Mouse (Mus musculus) lung, postnatal 10 days (tissue): Measurements from ENCODE around the gene Nfkbia.

Experiments
- DNase-seq: peaks from one replicate; pipeline ENCODE4 v3.0.0; 2021

Nfkbia gene

DNA sequence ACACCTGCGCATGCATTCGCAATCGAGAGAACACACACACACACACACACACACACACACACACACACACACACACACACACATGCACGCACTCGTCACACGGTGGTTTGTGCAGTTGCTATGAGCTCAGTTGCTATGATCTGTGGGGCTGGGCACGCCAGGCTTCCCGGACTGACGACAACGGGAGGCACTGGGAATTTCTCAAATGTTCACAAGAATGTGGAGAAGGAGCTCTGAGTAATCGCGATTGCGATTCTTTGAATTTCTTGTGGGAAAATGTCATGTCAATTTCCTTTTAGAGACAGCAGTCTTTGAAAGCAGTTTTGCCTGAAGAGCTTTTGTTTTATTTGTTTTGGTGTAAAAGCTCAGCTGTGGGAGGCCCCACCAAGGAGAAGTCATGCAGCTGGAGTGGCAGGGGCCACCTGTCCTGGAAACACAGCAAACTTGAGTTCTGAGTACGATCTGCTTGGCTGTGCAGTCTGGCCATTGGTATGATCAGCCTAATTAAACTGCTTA is 27.5 kb downstream of the Nfkbia start:
- DNase-seq: peak; percentile 63

DNA sequence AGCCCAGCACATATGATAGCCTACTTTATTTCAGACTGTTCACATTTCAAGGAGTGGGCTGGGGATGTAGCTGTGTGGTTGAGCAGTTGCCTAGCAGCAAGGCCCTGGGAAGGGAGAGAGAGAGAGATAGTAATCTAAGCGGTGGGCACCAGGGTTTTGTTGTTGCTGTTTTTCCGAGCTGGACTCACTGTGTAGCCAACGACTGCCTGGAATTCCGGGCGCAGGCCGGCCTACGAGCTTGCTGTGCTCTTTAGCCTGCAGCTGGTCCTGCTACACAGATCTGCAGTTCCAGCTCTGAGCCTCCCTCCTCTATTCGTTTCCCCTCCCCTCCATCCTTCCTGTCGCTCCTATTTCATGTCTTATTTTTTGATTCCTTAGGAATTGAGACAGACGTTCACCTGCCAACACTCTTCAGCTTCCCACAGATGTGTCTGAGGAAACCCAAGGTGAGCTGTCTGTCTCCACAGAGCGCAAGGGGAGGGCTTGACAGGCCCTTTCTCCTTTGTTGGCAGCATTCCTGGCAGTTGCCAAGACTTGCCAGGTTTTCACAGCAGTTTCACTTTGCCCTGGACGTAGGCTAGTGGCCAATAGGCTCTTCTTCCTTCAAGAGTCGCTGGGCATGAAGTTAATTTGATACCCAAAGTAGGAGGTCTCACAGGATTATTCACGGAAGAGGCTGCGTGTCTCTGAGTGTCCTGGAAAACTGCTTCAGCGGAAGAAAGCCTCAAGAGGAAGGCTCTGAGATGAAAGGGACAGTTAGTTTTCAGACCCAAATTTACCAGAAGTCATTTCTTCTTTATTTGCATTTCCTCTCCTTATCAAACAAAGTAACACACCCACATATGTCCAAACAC is 28.2 kb downstream of the Nfkbia start:
- peak; percentile 77 for DNase-seq

DNA sequence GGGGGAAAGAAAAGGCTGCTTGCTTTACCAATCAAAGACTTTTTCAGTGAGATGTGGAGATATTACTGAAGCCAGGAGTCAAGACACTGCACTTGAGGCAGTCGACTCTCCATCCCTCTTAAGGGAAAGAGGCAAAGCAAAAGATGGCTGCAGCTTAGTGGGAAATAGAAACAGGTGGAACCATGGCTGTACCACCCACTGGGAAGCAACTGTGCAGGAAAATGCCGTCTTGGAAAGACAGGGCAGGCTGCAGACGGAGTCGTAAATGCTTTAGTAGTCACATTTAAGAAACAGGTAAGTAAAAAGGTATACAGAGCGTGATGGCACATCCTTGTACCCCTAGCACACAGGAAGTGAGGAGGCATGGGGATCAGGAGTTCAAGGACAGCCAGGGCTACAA is 29.4 kb downstream of the Nfkbia start:
- DNase-seq: no peak

DNA sequence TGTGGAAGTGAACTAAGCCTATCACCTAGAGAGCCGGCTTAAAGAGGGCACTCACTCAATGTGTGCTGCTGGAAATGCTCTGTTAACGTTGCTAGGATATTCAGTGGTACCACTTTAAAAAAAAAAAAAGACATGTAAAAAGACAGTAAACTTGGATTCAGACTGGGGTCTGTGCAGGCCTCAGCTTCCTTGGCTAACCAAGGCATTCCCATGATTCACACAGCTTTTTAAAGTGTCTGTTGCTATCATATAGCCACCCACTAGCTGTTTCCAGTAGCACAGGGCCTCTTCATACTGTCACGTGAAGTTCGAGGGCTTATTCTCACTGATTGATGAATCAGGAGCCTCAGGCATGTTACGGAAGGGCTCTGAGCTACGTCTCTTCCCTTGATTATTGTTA is 30.0 kb downstream of the Nfkbia start:
- DNase-seq: no peak

DNA sequence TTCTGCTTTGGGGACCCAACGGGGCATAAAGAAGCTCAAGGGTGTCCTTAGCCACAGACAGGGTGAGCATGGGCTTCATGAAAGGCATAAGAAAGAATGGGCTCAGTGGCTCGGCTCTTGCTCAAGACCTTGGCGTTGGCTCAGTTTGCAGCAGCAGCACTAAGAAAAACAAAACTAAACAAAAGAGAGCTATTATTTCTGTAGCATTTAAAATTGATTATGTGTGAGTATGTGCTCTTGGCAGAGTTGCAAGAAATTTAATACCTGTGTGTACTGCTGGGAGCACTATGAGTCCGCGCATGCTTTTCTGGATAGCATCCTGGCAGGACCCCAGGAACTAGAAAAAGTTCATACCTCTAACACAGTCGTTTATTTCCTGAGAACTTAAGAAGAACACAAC is 30.7 kb downstream of the Nfkbia start:
- DNase-seq: peak; percentile 48

DNA sequence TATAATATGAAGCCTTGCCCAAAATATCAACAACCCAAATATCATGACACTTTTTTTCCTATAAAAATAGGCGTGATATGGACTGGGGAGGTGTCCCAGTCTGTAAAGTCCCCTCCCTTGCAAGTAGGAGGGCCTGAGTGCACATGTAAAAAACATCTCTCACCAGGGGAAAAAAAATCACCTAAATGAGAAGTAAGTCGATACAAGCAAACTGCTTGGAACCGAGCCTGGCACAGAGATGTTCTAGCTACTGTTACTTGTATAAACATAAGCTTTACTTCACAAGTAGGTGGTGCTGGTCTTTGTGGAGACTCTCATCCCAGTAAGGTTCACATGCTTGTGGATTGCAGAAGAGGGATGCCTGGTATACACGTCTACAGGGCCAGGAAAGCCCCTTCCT is 31.5 kb downstream of the Nfkbia start:
- no peak for DNase-seq

DNA sequence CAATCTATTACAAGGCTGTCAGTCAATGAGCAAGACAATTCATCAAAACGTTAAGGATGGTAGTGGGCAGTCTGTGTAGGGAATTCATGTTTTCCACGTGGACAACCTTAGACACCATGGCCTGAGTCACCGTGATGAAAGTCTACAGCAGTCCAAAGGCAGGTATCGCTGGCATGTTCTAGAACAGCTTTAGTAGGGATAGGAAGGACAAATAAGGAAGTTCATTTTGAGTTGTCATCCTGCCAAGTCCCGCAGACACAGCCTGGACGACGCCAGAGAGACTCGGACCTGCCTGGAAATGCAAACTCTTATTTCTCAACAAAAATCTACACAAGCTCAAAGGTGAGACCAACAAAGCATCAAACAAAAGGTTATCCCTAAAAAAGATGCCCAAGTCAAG is 32.7 kb downstream of the Nfkbia start:
- DNase-seq: peak; percentile 38

DNA sequence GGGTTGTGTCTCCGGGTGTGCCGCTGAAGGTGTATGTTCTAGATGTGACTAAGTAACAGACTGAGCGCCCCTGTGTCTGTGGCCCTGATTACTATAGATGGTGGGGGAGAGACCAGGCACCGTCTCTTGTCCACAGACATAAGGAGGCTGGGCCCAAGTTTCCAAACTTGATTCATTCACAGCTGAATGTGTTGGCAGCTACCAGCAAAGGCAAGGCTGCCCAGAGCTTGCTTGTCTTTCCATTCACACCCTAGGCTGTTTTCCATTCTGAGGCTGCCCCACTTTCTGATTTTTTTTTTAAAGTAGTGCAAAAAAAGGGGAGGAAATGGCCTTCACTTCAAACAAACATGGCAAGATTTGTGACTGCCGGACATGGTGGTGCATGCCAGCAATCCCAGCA is 35.6 kb downstream of the Nfkbia start:
- peak; percentile 27 for DNase-seq

DNA sequence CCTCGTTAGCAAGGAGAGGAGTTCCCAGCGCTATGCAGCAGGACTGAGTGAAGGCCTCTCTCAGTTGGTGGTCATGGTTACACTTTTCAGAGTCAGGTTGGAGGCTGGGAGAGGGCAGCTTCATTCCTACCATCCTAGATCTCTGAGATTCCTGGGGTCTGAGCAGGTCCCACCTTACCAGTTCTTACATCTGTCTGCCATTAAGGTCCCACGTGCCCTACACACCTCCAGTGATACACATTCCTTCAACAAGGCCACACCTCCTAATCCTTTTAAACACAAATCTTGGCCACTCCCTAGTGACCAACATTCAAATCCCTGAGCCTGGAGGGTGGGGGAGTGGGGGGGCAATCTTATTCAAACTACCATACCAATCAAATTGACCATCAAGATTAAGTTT is 36.3 kb downstream of the Nfkbia start:
- DNase-seq: no peak

DNA sequence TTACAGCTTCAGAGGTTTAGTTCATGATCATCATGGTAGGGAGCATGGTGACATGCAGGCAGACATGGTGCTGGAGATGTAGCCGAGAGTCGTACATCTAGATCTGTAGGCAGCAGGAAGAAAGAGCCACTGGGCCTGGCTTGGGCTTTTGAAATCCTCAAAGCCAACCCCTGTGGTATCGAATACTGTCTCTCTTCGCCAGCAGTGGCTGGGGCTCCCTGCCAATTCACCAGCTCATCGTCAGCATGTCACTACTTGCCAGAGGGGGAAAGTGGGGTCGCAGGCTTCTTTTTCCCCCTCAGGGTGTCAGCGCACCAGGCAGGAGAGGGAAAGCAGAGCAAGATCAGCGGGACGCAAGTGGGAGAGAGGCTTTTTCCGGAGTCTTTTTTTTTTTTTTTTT is 37.2 kb downstream of the Nfkbia start:
- no peak for DNase-seq

DNA sequence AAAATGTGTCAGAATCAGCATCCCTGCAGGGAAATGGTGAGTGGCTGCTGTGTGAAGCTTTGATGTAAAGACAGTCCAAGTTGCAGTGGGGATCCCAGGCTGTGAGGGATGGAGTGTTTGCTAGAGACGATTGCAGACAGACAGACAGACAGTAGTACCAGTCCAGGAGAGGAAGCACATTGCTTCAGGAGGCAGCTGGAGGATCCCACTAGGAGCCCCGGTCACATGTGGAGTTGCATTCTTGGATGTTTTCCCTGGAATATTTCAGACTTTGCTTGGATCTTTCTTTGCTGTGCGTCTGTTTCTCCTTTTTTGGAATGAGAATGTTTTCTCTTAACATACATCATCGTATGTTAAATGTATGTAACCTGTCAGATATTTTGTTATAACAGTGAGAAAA is 38.5 kb downstream of the Nfkbia start:
- no peak for DNase-seq

DNA sequence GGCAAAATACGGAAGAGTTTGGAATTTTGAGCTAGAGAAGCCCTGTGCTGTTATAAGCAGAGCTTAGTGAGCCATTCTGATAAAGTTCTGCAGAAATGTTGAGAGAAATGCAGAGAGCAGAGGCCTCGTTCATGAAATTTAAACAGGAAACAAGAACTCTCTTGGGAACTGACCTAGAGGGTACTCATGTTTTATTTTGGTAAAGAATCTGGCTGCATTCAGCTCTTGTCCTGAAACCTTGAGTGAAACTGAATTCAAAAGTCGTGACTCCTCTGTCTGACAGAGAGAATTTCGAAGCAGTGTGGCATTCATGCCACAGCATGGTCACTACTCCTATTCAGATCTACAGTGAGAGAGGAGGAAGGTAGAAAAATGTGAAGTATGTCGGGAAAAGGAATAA is 39.6 kb downstream of the Nfkbia start:
- DNase-seq: no peak

DNA sequence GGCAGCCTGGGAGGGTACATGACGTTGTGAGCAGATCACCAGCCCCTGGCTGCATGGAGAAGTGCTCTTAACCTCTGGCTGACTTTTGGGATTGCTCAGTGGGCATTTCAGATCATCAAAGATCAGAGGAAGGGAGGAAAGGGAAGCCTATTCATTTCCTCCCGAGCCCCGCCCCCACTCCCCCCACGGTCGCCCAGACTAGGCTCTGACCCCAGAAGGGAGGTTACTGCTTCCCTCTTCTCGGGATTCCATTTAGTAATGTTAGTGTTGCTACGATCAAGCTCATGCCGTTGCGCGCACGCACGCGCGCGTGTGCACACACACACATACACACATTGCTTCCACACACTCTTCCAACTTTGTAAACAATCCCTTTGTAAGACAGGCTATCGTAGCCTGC is 42.0 kb downstream of the Nfkbia start:
- DNase-seq: peak; percentile 77

DNA sequence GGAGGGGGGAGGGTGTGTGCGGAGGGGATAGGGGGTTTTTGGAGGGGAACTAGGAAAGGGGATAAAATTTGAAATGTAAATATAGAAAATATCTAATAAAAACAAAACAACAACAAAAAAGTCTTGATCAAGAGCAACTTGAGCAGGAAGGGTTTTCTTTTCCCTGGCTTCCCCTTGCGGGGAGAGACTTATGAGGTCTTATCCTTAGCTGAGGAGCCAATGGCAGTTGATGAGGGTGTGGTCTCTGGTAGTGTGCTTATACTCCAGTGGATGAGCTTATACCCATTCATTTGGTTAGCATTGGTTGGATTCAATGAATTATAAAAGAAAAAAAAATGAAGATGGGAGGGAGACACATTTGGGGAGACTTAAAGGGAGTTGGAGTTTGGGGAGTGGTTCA is 43.4 kb downstream of the Nfkbia start:
- no peak for DNase-seq

DNA sequence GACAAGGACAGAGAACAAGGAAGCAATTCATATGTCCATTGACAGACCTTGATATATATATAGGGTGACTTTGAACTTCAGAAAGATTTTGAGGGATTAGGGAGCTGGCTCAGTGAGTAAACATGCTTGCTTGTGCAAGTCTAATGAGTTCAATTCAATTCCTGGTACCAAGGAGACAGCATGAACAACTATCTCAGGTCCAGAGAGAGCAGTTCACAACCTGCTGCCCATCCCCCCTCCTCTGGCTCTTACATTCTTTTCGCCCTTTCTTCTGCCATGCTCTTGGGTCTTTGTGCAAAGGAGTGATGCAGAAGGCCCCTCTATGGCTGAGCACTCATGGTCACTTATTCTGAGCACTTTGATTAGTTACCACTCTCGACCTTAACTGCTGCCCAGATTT is 44.0 kb downstream of the Nfkbia start:
- DNase-seq: no peak

DNA sequence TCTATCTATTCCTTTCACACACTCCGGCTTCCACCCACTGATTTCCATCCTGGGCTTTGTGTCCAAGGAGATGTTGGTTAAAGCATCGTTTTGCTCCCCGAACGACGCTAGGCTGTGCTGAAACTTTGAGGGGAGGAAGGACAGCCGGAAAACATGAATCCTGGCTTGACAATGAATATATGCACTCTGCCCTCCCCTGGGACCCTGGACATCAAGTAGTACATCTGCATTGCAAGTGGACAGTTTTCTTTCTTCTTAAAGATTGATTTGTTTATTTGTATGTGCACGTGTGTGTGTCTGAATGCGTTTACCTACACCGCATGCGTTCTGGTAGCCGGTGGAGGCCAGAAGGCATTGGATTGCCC is 45.1 kb downstream of the Nfkbia start:
- no peak for DNase-seq

DNA sequence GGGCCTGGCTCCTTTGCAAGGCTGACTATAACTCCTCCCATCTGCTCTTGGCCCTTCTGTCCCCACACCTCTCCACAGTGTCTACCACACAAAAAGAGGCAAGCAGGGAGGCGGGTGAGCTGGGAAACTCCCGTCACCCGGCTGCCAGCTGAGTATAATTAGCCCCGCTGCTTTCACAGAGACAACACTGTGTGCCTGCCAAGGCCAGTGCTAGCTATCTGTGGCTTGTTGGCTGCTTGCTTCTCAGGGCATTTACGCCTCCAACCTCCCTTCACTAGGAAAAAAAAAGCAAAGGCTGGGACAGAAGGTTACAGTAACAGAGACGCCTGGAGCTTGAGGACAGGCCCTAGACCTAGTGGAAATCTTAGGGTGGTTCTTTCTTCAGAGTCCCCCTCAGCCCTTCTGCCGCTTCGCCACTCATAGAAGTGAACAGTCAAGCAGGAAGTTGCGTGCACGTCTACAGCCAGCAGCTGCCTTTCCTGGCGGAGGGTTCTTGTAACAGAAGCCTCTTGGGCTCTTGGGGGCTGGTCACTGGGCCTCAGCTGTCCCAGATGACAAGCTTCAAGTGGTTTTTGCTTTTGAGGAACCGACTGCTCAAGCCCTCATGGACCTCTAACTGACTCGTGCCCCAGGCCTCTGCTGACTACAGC is 45.6 kb downstream of the Nfkbia start:
- peak; percentile 90 for DNase-seq

DNA sequence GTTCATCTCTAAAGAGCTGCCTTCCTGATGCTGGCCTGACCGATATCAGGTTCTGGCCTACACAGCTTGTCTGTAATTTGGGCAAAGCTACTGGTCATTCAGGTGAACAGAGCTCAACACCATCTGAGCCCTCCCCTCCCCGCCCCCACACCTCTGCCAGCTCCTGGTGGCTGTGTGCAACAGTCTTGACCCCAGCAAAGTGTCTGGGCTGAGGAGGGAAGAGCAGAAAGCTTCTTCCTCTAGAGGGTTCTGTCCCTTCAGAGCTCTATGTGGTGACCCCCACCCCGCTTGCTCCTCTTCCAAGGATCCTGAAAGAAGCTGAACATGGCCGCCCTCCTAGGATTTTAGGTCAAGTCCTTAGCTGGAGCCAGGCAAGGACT is 46.1 kb downstream of the Nfkbia start:
- DNase-seq: no peak

DNA sequence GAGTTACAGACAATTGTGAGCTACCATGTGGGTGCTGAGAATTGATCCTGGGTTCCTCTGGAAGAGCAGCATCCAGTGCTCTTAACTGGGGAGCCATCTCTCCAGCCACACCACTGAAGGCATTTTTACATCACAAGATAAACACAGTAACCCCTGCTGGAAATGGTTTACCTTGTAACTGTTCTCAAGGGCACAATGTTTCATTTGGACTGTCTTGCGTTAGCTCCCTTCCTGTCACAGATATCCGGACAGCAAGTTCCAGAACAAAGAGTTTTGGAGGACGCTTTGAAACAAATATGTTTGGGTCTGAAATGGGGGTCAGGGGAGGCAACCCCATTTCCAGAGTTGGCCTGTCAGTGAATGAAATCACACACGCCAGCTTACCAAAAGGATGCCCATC is 46.9 kb downstream of the Nfkbia start:
- no peak for DNase-seq

DNA sequence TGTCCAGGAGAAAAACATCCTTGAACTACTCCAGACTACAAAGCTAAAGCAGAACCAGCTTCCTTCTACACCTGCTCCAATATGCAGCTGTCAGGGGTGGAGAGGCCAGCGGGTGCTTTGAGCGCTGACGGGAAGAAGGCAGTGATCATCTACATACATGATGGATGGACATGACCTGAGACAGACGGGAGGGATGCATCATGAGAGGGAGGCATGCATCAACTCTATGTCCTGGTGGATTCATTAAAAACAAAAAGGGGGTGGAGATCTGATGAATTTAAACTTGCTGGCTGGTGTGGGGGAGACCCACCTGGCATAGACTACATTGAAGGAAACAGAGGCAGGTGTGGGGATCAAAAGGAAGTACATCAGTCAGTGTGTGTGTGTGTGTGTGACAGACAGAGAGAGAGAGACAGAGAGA is 48.4 kb downstream of the Nfkbia start:
- DNase-seq: no peak

DNA sequence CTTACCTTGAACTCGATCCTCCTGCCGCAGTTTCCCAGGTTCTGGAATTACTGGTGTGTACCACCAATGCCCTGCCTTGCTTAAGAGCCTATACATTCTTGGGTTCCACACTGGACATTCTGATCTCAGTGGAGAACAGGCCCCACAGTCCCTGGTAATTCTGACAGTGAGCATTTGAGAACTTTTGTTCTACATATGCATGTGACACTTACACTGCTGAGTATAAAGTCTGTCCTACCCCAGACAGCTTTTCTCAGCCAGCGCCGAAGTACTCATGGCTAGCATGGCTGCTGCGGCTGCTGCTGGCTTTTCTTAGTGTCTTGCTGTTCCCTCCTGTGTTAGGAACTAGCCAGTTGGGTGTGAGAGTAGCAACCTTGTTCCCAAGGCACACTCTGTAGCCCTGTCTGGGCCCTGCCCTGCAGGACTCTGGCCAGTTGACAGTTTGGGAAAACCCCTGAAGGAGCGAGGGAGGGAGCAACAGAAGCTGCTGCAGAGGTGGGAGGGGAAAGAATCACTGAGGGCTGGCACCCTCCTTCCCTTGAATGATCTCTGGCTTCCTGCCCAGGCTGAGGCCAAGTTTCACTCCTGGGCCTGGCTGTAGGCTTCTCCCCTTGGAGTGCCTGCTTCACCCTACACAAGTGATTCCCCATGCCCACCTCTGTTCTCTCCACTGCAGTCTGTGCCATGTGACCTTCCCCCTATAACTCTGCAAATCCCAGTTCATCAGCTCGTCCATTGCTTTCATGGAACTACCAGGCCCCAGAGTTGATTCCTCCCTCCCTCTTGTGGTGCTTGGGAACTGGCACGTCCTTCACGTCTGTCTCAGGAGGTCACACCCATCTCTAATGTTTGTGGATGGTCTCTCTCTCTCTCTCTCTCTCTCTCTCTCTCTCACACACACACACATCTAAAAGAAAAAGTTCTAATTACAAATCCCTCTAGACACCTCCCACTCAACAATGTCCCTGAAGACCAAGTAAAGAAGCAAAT is 49.3 kb downstream of the Nfkbia start:
- peak; percentile 94 for DNase-seq

DNA sequence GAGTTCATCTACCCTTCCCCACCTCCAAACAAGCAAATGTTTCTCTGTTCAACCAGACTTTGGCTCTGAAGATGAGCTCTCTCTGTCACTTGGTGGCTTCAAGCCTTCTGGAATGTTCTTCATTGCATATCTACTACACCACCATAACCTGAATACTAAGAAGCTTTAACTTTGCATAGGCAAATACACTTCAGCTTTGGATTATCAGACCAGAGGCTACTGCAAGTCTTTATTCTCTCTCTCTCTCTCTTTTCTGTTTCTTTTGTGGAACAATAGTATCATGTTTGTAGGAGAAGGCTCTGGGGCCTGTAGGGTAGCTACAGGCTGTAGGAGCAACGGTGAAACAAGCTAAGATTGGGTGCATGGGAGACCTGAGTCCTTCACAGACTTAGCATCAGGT is 50.2 kb downstream of the Nfkbia start:
- DNase-seq: no peak

DNA sequence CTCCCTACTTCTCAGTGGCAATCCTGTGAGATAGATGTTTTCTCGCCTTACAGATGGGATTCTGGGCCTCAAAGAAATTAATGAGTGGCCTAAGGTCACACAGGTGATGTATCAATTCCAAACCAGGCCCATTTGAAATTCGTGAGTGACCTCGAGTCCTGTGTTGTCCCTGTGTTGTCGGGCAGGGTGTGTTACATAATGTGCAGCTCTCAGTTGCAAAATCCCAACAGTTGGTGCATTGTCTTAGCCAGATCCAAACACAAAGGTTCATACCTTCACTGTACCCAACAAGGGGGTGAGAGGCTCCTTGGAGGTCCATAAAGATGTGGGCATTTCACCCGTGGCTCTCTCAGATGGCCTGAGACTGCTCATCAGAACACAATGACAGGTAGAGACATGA is 52.0 kb downstream of the Nfkbia start:
- no peak for DNase-seq
